Mouse (Mus musculus): ENCODE measurements at regions not wholly inside any gene's neighbourhood (a gene's known extent, or its start where the extent isn't known, plus 50 kb on each side); places are given as distances from the start of the nearest gene placed in this dataset.

DNA sequence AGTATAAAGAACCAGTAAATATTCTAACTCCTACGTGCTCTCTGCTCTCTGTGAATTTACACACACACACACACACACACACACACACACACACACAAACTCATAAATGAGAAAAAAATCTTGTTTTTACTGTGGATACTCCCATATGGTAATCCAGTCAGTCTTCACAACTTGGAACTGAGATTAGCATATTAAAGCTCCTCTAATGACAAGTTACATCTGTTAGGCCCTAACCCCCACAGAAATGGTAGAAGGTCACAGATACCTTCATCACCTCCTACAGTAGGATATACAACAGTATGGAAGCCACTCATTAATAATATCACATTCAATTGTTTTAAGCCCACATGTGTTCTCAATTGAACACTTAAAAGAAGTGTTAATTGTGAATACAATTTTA, 1340.7 kb downstream of the Cdh11 start:
- 87% methylated on average over 1 of the region's 1 CpGs for WGBS
- DNase-seq (ENCODE audit: low spot score): no peak
- no peak overlapping the region for H3K27ac ChIP-seq
- H3K27me3 ChIP-seq (ENCODE audit: low read depth, poor library complexity, severe bottlenecking): no peaks in the 10 kb centered on the region
- no peaks in the 10 kb centered on the region for H3K36me3 ChIP-seq
- H3K4me1 ChIP-seq: no peaks in the 10 kb centered on the region
- no peaks in the 10 kb centered on the region for H3K9me3 ChIP-seq (replicated peaks)
- no peak overlapping the region for H3K4me3 ChIP-seq

DNA sequence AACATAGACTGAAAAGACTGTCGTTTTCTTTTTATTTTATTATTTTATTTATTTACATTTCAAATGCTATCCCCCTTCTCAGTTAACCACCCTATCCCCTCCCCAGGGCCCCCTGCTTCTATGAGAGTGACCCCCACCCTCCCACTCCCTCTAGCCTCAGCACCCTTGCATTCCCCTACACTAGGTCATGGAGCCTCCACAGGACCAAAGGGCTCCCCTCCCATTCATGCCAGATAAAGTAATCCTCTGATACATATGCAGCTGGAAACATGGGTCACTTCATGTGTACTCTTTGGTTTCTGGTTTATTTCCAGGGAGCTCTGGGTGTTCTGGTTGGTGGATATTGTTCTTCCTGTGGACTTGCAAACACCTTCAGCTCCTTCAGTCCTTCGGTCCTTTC, 1342.9 kb downstream of the Cdh11 start:
- Histone ChIP-seq H3K36me3 (no peaks in the 10 kb centered on the region), H3K4me1 (no peaks in the 10 kb centered on the region), H3K4me3 (no peak overlapping the region), H3K27ac (no peak overlapping the region), H3K9me3 (replicated peaks) (no peaks in the 10 kb centered on the region), H3K27me3 (ENCODE audit: low read depth, poor library complexity, severe bottlenecking) (no peaks in the 10 kb centered on the region)
- WGBS: 91% methylated on average over 2 of the region's 2 CpGs
- no peak for DNase-seq (ENCODE audit: low spot score)

DNA sequence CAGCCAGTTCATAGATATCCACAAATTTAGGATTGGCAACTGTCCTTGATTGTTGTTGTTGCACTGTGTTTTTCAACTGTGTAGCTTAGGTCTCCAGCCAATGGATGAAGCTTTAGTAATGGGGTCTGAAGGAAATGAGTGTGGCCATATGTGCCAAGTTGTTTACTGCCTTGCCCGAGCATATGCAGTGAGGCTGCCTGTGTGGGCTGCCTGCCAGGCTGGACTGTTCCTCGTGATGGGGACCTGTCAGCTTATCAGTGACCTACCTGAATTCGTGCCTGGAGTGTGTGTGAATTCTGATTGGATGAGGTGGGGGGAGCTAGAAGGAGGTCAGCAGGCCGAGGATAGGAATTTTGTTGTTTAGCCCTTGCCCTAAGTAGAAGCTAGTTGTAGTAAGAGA, 1349.8 kb downstream of the Cdh11 start:
- Histone ChIP-seq H3K27me3 (ENCODE audit: low read depth, poor library complexity, severe bottlenecking) (no peaks in the 10 kb centered on the region), H3K4me1 (no peaks in the 10 kb centered on the region), H3K27ac (no peak overlapping the region), H3K9me3 (replicated peaks) (no peaks in the 10 kb centered on the region), H3K36me3 (no peaks in the 10 kb centered on the region), H3K4me3 (no peak overlapping the region)
- no peak for DNase-seq (ENCODE audit: low spot score)
- WGBS: 52% methylated on average over 4 of the region's 4 CpGs
